Mouse (Mus musculus): ENCODE measurements around the gene Tmem139.

Tmem139 gene

DNA sequence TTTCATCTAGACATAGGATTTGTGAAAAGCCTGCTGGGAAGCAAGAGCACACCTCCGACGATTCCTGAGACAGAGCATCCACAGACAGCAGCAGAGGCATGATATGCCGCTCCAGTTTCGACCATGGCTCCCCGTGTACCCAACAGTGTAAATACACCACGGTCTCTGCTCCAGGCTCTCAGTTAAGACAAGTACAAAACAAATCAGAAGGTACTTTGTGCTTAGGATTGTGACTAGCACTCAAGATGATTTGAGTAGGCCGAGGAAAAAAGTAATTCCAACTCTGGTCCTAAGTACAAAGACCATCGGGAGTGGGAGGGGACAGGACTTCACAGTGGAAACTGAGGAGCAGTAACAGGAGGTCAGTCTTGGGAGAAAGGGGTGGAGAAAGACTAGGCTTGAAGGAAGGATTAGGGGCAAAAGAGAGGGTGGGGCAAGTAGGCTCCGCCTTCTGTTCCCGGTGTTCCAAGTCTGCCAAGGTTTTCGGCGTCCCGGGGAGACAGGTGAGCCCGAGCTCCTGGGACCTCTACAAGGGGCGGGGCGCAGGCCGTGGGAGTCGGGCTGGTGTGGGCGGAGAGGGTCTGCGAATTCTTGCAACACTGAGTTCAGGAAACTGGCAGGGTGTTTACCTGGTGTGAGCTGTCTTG, at the start of gene Tmem139:
TSS of gene Tmem139 (plus strand) at position 447 of the 647 bp plus-strand sequence.
- DNase-seq = no peak

DNA sequence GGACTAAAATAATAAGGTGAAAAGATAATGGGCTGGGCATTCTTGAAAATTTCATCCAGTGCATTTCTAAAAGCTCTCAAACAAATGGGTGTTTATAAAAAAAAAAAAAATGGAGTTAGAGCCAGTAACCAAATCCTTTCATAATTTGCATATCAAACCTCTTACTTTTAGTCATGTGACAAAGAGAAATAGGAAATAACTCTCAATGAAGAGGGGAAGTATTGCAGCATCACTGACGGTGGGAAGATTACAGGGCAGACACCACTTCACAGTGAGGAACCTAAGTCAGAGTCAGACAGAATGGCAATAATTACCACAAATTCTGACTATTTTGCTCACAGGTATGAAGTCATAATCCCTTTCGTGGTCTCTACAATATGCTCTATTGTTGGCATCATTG, 46.7 kb upstream of the Tmem139 start, which contains the start of gene Tas2r144:
TSS of gene Tas2r144 (plus strand) at position 301 of the 400 bp plus-strand sequence.
- DNase-seq = no peak

DNA sequence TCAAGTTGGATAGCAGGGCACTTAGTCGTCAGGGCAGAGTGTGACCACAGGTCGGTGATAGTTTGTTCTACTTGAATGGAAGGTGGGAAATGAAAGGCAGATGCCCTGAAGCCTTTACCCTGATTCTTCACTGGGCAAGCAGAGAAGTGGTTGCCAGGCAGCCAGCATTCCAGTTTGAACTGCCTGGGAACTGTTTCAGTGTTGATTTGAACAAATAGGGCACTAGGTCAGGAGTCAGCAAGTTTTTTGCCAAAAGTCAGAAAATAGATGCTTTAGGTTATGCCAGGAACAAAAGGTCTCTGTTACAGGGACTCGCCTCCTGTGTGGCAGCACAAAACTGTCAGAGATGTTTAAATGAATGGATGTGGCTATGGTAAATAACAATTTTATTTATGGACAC, 39.5 kb upstream of the Tmem139 start:
- DNase-seq = no peak

DNA sequence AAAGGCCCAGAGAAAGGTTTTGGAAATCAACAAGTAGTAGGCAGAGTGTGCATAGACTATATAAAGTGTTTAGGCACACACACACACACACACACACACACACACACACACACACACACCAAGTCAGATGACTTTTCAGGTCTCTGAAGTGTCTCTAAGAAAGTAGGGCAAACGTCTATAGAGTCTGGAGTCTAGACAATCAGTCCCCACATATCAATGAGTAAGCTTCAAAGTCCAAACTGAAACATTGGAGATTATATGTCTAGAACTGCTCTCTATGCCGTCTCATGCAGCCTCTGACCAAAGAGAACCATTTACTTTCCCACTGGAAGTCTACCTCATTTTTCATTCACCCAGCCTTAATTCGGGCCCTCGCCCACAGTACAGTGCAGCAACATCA, 36.7 kb upstream of the Tmem139 start:
- DNase-seq = no peak

DNA sequence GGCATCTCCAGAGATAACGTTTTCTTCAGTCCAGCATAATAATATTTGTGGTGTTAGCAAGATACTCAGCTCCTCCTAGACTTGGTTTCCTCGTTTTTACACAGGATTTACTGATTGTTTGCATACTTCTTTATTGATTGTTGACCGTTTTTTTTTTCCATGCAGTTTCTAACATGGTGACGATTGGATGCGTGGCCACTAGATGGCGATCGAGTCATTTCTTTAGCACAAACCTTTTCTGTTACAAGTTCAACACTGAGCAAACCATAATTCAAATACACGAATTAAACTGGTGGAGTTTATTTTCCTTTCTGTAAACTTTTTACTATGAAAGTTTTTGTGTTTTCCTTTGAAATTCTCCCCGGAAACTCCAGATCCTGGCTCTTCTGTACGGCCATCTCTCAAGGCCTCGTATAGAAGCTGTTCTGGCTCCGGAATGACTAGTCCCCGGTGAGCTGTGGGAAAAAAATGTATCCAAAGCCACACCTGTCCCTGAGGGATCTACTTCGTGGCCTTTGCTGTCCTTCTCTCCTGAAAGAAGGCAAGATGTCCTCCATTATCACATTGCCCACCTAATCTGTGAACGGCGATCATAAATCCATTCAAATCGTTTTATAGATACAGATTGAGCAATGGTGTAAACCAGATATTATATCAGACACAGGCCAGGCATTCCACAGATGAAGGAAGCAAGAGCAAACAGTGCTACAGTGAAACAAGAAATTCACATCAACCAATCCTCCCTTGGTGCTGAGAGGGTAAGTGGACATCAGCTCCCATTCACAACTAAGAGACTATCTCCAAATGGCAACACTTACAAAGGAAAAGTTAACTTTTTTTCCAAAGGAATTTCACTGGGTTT, 34.3 kb upstream of the Tmem139 start:
- DNase-seq = peak; percentile 68

DNA sequence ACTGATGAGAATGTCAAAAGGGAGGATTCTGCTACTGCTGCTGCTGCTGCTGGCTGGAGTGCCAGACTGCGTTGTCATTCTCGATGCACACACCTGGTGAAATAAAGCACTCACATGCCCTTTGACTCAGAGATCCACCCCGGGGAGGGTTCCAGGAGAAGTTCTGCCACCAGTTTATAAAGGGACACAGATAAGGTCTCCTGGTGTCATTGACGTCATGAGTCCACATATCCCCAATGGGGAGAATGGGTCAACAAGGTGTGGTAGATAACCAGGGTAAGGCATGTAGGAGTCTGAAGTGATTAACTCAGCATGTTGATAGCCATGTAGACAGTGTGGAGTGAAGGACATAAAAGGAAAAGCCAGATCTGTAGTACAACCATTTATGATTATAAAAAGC, 32.2 kb upstream of the Tmem139 start:
- no peak for DNase-seq

DNA sequence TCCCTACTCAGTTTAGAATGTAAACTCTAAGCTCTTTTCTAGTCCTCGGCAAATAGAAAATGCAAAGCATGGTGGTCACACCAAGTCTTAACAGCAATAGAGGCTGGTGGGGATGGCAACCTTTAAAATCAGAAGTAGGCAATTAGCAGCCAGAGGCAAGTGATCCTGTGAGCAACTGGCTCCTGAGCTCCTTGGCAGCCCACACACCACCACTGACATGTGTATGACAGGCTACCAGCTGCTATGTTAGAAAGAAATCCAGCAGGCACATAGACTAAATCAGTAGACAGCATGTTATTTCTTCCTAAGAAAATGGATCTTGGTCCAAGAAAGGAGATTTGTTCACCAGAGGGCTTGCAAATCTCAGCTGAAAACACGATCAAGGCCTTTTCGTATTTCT, 30.6 kb upstream of the Tmem139 start:
- DNase-seq = no peak

DNA sequence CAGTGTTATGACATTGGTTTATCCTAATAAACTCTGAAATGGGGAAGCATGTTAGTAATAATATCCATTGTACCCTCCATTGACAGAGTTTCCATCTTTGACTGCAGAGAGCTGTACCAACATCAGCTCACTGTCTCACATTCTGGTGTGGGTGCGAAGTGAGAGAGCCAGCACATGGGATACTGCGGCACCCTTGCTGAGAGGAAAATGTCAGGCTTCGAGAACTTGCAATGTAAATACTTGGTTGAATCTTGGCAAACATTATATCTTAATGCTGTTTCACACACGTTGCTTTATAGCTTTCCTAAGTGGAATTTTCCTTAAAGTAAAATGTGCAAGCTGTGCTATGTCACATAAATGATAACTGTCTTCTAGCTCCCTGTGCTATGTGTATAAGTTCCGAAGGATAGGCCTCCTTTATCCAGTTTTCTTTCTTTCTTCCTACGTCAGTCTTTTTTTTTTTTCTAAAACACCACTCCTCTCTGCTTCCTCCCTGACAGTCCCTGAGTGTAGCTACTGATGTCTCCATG, 24.4 kb upstream of the Tmem139 start:
- no peak for DNase-seq

DNA sequence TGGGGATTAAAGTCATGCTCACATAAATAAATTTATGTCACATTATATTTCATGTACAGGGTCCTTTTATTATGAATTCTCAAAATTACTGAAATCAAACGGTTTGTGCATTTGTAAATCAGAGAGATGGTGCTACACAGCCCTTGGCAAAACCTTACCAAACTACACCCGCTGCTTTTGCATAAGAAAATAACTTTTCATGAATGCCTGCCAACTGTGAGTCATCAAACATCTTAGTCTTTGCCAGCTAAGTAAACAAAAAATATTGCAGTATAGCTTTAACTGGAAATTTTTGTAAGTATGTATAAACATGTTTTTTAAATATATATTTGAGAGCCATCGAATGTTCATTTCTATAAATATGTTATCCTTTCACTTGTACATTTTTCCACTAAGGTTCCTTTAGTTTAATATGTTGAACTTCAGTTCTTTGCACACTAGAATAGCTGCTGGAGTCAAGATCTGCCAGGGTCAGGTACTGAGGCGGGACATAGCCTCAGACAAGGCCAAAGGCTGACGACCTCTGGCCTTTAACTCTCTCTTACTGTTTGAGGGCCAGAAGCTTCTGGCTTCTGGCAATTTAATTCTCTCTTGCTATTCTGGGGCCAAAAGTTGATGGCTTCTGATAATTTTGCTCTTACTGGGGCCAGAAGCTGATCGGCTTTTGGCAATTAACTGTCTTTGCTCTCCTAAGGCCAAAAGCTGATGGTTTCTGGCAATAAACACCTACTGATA, 20.3 kb upstream of the Tmem139 start:
- DNase-seq = no peak

DNA sequence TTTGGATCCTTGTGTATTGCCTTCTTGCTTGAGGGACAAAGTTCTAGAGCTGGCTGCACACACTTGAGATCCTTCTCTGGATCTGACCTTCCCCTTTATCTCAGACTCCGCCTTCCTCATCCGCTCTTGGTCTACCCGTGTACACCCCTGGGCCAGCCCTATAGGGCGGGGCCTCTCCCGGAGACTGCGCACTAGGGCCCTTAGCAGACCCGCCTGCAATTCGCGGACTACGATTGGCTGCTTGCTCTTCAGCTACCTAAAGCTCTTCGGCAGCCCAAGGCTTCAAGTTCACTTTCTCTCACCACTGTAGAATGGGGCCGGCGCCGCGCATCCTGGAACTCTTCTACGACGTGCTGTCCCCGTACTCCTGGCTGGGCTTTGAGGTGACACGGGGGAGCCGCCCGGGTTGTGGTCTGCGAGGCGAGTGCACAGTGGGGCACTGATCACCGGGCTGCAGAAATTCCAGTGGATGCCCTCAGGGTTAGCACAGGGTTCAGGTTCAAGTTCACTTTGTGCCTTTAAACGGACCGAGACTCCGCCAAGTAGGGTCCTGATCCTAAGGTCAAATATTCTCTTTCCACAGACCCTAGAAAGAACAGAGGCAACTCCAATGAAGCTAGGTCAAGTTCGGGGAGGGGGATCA, 15.9 kb upstream of the Tmem139 start, which contains the start of gene Gstk1:
TSS of gene Gstk1 (plus strand) at position 225 of the 643 bp plus-strand sequence.
- peak; percentile 88 for DNase-seq

DNA sequence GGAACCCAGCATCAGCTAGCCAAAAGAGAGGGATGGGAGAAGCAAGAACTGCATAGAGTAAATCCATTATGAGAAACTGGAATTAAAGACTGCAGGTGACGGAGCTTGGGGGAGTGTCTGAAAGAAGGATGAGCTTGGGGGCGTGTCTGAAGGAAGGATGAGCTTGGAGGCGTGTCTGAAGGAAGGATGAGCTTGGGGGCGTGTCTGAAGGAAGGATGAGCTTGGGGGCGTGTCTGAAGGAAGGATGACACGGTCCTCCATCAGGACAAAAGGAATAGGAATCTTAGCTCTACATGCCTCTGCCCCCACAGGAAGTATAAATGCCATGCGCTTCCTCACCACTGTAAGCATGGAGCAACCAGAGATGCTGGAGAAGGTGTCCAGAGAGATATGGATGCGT, 14.6 kb upstream of the Tmem139 start:
- peak; percentile 52 for DNase-seq

DNA sequence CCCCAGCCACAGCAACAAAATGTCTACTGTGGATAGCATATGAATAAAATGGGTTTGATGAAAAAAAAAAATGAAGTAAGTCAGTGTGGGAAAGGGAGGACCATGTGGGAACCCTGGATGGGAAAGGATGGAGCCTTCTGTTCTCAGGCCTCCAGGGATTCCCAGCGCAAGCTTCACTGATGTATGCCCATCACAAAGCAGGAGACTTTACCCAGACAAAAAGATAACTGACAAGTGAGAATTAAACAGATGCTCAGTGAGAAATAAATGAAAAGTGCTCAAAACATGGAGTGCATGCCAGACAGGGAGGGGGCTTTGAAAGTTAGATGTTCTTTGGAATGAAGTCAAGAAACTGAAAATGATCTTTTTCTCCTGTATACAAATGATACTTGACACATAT, 13.8 kb upstream of the Tmem139 start:
- no peak for DNase-seq

DNA sequence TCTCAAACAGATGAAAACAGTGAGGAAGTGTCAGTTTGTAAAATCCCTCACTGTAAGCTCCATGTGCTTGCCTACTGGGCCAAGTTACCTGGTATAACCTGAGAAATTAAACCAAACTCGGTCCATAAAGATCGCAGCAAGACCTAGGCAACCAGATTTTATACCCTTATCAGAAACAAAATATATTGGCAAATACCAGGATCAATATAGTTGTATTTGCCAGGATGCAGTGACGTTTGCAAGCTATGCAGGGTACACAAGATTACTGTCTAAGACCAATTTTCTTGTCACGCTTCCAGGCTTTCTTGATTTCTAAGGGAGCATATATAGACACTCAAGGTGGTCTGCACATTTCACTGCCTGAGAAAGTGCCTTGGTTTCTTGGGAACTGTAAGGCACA, 10.0 kb upstream of the Tmem139 start:
- DNase-seq = no peak

DNA sequence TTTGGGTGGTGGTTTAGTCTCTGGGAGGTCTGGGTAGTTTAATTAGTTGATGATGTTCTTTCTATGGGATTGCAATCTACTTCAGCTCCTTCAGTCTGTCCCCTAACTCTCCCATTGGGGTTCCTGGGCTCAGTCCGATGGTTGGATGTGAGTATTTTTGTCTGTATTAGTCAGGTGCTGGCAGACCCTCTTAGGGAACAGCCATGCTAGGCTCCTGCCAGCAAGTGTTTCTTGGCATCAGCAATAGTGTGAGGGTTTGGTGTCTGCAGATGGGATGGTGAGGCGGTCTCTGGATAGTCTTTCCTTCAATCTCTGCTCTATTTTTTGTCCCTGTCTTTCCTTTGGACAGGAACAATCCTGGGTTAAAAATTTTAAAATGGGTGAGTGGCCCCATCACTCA, 8.7 kb upstream of the Tmem139 start:
- no peak for DNase-seq

DNA sequence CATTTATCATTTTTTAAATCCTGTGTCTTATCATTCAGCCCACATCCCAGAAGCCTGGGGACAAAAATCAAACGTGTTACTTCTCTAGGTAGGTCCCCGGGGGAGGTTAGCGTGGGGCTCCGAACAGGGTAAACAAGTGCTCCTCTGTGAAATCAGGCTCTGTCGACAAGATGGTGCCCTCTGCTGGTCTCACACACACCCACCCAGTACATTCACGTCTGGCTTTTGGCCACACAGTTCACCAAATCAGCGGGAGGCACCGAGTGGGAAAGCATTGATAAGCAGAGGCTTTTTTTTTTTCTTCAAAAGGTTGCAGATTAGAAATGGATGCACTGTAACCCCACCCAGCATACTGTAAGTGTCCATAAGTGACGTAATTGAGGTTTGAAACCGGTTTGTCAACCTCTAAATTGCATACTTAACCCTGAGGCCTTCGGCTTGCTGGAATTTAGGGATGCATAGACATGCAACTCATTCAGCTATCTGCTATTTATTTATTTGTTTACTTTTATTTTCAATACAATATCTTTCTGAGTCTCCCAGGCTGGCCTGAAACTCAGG, 4.4 kb upstream of the Tmem139 start:
- DNase-seq = peak; percentile 84

DNA sequence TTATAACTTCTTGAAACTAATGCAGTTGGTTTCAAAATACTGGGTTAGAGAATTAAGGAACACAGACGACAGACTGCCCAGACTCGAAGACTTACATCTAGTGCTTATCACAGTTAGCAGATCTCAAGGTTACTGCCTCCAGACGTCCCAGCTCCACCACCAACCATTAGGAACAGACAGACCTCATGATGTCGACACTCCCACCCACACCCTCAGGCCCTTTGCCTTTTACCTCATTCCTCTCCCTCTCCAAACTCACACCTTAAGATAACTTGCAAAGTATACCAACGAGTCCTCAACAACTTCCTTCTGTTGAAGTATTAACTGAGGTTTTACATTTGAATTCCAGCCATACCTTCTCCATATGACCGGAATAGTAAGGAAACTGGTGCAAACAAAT, 1.3 kb upstream of the Tmem139 start:
- no peak for DNase-seq

DNA sequence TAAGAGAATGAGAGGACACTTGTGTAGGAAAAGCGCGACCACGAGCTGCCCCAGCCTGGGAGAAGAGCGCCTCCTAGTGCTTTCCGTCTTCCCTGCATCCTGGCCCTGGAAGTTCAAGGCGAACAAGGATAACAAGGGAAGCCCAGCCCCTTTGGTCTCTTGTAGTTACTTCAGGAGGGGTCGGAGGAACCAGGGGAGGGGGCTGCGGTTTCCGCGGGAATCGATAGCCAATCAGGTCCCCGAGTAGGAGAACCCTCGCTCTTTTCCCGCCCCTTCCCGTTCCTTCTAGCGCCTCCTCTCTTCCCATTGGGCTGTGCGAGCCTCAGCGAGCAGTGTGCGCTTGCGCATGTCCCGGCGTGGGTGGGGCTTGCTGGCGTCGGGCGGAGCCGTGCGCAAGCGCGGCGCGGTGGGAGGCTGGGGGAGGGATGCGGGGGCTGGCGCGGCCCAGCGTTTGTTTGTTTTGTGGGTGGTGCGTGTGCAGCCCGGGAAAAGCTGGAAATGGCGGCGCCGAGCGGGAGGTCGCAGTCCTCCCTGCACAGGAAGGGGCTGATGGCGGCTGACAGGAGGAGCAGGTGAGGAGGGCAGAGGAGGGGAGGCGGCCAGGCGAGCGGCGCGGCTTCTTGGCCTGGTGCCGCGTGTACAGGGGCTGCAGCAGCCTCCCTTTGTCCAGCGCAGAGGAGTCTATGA, 3.0 kb downstream of the Tmem139 start, which contains the start of gene Casp2:
TSS of gene Casp2 (plus strand) at position 360 of the 687 bp plus-strand sequence.
- peak; percentile 99 for DNase-seq

DNA sequence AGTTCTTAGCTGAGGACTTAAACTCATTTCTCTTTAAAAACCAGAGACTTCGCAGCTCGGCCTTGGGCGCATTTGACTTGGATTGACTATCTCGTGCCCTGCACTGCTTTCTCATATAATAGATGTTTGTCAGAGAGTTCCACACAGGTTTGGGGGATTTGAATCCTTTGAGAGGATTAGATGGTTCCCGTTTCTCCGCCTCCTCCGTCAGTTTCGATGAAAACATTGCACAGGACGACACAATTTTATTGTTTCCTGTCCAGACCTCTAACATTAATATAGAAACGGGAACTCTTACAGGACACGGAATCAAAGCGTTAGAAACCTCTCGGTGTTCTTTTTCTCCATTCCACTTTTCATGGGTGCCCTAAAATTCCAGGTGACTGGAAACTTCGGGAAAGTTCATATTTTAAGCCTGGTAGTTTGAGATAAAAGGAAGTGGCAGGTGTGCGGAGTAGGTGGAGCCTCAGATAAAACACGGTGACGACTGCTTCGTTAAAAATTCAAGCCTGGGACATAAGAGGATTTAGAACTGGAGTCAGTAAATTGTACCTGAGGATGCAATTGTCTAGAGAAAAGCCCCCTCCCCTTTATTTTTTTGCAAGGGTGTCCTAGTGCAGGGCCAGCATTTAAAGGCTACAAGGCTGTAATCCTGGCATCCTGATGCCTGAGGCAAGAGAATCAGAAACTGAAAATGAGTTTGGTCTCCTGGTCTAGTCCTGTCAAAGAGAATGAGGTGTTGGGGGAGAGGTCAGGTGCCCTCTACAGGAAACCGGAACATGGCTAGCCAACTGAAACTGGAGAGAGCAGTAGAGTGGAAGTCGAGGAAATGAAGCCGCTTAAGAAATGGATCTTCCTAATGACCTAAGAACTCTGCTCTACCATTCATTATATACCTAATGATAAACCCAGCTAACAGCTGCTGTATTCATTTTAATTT, 3.9 kb downstream of the Tmem139 start:
- peak; percentile 34 for DNase-seq

DNA sequence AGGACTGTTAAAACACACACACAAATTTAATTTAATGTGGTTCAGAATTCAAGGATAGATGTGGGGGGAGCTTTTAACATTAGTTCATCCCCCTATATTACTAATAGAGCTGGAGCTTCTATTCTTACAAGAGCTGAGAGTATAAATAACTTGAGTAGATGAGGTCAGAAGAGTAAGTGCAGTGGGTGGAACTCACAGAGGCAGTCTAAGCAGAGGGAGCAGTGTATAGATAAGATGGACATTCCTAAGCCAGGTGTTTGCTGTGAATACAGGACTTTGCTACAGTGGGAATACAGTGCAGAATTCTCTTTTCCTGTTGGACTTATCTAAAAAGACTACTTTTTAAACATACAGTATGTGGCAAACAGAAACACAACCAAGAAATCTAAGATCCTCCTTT, 9.0 kb downstream of the Tmem139 start:
- DNase-seq = no peak

DNA sequence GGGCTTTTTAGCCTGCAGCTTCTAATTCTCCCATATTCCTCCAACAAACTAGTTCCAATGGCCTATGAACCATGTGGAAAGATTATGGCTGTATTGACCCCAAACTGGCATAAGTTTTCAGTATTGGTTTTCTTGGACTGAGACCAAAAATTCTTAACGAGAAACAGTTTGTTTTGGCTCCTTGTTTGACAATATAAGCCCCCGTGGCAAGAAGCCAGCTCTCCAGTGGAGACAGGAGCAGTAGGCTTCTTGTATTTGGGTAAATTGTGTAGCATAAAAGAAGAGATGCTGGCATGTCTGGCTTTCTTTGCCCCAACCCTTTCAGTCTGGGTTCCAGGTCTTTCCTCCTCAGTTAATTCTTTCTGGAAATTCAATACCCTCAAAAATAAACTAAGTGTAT, 14.4 kb downstream of the Tmem139 start:
- no peak for DNase-seq
